Mouse (Mus musculus) left cerebral cortex, adult 11 months (tissue): ENCODE results near the gene Tbxas1.

ENCODE experiments used
- DNase-seq: peaks from one replicate; pipeline ENCODE4 v3.0.0; 2022; ENCODE audit warnings: low spot score

Tbxas1 gene

DNA sequence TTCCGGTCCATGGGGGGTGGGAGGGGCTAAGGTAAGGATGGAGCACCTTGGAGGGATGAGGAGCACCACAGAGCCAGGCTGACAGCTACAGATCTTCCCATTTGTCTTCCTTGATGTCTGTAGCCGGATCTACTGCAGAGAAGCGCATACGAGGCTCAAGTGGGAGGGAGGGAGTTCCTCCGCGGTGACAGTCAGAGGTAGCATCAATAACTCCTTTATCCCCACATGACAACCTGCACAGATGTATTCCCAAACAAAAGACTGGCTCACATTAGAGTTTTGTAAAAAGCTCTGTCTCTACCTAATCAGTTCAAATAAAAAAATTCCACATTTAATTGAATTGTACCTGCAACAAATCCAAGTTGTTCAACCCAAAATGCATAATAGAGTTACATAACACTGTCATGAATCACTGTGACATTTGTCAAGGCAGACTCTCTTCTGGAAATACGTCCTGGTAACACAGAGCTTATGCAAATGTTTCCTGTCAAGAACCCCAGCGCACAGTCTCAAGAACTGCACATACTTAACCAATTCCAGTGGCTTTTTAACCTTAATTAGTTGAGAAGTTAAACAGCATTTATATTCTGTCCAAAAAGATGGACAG is 86.3 kb downstream of the Tbxas1 start:
- DNase-seq = no peak

DNA sequence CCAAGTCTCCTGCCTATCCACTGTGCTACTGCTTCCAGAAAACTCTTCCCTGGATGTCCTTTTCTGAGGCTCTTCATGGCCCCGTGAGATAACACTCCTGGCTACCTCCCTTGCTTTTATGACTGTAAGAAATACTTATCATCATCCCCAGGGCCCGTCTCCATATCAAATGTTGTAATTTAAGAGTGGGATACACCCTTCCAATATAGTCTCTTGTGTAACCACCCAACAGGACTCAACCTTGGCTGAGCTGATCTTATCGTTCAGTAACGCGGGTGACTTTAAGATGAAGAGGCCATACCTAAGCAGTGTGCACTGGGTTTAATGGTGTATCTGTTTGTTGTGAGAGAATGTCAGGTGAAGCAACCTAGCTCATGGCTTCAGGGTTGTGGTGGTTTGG is 91.6 kb downstream of the Tbxas1 start:
- no peak for DNase-seq

GRCm38 (mm10) chr6:38967288-38967687 is 92.1 kb downstream of the Tbxas1 start:
- no peak for DNase-seq

DNA sequence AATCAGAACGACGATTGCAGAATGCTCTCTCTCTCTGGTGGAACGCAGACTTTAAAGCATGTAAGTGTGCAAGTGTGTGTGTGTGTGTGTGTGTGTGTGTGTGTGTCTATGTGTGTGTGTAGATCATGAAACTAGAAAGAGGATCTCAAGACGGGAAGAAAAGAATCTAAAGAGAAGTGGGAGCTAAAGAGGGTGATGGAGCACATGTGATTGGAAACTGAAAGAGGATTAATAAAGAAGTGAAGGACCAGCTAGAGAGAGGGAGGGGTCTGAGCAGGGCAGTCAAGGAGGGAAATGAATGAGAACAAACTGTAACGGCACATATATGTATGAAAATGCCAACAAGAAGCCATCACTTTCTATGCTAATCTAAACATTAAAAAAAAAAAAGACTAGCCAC is 92.8 kb downstream of the Tbxas1 start:
- DNase-seq = no peak

GRCm38 (mm10) chr6:38969944-38970740 is 94.9 kb downstream of the Tbxas1 start:
- no peak for DNase-seq

DNA sequence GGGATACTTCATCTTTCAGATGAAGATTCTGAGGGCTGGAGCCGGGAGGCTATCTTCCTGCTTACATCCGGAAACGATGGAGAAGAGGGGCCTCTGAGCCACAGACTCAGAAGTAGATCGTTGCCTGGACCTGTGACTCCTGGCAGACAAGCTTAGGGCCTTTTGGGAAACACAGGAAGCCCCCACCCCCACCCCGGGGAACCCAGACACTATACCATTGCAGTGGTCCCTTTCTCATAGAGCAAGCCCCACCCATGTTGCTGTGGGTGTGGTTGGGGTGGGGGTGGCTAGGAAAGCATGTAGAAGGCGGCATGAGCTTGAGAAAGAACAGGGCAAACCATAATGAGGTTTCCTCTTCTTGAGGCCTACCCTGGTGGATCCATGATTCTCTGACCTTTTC is 95.6 kb downstream of the Tbxas1 start:
- no peak for DNase-seq

DNA sequence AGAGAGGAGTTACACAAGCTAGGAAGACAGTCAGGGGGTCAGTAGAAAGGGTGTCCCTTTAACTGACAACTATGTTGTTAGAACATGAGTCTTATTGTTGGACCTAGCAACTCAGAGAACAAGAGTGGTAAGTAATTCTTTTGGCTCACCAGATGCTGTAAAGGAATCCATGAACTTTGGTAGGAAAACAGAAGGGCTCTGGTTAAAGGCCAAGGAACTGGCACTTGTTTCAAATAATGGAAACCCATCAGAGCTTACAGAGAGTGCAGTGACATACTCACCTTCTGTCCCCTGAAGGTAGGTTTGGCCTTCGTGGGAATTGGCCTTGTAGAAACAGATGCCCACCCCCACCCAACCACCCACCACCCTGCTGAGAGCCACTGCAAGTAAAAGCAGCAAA is 97.6 kb downstream of the Tbxas1 start:
- no peak for DNase-seq

GRCm38 (mm10) chr6:38973441-38974161 is 98.4 kb downstream of the Tbxas1 start:
- no peak for DNase-seq

- DNase-seq = no peak
Observed at GRCm38 (mm10) chr6:38974162-38974525, 98.9 kb downstream of the Tbxas1 start.

DNA sequence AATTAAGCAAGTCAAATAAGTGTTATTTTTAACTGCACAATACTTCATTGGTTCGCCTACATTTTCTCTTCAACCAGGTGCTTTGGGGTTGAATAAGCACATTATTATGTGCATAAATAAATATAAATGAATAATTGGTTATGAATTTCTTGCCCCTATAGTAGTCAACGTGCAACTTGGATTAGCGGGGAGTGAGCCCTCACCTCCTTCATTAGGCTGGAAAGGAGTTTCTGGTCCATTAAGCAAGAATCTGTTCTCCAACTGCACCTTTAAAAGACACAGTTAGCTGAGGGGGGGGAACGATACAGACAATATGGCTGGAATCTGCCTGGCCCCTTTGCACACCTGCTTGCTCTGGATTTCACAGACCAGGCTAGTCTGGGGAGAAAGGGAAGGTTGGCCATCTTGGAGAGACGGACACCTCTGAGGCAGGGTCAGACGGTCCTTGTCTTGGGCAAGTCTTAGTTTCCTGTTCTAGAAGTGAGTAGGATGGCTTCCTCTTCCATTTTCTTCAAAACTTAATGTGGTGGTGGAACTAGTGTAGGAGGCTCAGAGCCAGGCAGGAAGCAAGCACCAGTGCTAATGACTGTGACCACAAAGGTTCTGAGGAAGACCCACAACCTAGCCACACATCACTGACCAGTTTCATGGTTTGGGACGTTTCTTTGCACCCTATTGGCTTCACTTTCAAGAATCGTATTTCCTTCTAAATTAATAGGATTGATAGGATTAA is 99.5 kb downstream of the Tbxas1 start:
- DNase-seq = no peak

DNA sequence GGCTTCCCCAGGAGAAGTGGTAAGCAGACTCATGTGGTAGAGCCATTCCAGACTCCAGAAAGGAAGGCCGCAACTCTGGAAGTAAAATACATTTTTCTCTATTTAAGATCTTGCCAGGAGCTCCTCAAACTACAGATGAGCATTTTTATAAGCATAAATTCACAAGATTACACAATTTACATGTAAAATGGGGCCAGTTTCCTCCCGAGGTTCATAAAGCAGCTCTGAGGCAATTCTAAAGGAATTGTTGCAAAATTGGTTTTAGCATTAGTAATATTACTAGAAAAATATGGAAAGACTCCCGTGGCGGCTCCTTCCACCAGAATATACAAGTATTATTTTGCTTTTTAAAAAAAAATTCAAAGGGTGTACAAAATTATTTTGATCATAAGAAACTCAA is 100.7 kb downstream of the Tbxas1 start:
- DNase-seq = no peak

DNA sequence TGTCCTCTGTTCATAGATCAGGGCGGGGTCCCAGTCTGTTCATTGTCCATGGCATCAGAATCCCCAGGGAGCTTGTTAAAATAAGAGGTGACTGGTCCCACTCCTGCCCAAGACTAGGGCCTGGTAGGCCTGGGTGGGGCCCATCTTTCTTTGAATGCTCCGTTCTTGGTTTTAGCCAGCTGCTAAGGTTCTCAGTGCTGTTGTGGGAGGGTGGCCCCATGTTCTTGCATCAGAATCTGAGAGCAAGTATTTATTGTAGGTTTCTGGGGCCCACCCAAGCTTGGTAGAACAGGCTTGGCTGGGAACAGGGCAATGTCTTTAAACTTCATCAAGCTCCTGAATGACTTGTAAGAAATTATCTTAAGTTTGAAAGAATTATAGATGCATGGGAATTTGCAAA is 101.2 kb downstream of the Tbxas1 start:
- no peak for DNase-seq

GRCm38 (mm10) chr6:38980921-38981715 is 105.9 kb downstream of the Tbxas1 start:
- no peak for DNase-seq

DNA sequence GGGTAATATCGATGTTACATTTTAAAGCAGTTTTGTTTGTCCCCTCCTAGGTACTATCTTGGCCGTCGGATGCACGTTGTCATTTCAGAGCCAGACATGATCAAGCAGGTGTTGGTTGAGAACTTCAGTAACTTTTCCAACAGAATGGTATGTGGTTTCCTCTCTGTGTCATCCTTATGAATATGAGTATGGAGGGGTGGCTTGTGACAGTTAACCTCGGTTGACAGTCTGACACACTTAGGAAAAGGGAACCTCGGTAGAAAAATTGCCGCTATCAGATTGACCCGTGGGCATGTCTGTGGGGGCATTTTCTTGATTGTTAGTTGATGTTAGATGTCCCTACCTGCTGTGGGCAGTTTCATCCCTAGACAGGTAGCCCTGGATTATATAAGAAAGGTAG is 106.9 kb downstream of the Tbxas1 start:
- DNase-seq = no peak

DNA sequence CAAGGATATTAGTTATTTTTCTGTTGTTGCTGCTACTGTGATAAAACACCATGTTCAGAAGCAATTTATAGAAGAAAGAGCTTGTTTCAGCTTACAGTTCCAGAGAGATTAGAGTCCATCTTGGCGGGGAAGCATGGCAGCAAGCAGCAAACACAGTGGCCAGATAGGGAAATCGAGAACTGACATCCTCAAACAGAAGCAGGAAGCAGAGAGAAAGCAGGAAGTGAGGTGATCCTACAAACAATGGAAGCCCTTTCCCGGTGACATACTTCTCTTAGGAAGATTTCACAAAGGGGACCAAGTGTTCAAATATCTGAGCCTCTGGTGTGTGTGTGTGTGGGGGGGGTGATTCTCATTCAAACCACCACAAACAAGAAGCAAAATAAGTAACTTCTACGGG is 107.5 kb downstream of the Tbxas1 start:
- no peak for DNase-seq

- no peak for DNase-seq
Observed at GRCm38 (mm10) chr6:38983060-38983459, 107.9 kb downstream of the Tbxas1 start.

DNA sequence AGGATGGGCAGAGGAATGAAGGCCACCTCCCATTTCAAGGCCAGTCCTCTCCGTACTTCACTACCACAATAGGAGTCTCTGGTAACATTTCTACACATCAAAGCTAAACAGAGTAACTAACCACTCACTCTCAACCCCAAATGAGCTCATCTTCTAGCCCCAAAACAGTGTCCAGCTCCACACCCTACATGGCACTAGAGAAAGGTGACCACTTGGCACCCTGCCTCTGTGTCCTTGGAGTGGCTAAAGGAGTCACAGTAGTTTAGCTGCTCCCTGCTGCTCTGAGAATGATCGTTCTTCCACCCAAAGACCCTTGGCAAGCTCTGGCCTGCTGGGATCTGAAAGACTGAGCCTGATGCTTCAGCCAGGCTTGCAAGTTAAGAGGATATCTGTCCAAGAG is 109.4 kb downstream of the Tbxas1 start:
- DNase-seq = no peak

GRCm38 (mm10) chr6:38986641-38987040 is 111.4 kb downstream of the Tbxas1 start:
- DNase-seq = no peak

DNA sequence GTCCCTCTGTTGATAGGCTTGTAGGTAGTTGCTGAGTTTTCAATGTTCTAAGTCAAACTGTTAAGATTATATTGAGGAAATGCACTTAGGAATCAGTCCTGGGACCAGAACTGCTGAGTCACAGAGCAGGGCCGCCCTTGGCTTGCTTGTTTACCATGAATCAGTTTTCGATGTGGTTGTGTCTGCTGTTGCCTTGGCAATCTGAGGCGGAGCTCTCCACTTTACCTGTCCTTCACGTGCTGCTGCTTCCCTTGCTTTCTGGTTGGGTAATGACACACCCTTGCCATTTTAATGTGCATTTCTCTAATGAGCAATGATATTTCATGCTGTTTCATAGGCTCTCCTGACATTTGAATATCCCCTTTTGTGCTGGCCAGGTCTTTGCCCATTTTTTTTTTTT is 116.8 kb downstream of the Tbxas1 start:
- DNase-seq = no peak

GRCm38 (mm10) chr6:38995774-38996173 is 120.6 kb downstream of the Tbxas1 start:
- no peak for DNase-seq

GRCm38 (mm10) chr6:38997838-38998237 is 122.6 kb downstream of the Tbxas1 start:
- no peak for DNase-seq

GRCm38 (mm10) chr6:39003126-39003525 is 127.9 kb downstream of the Tbxas1 start:
- DNase-seq = no peak
